Mouse (Mus musculus): Measurements from ENCODE around the gene Atp5g1. TPM values are rescaled to one million over a fixed set of nuclear protein-coding genes. Genes with fewer than 3 reads are reported as not detected.
"Not testable (repeated sequence)": the region's sequence is repeated elsewhere in the genome, so short reads cannot be mapped to it uniquely, and the experiment has no call there.

The Atp5g1 gene
- polyA plus RNA-seq, 1 experiment from 2014 or later, result 551 TPM

GRCm38 (mm10) chr11:96111751-96112150 is 36.3 kb upstream of the Atp5g1 start, which contains the start of gene Calcoco2:
Calcoco2 (minus strand) TSS chr11:96111964.
- Histone ChIP-seq H3K4me2 (ENCODE audit: low read depth) (no peak within 1 kb of the TSS), H3K36me3 (ENCODE audit: control insufficient read depth, insufficient read depth, low read length) (no peaks in the 10 kb centered on the region), H3K9me3 (ENCODE audit: control insufficient read depth, low read length) (no peaks in the 10 kb centered on the region), H3K4me3 (ENCODE audit: low read depth, low read length) (no peak within 1 kb of the TSS), H3K27me3 (ENCODE audit: control insufficient read depth, insufficient read depth, low read length) (no peaks in the 10 kb centered on the region), H3K27ac (ENCODE audit: low read depth, low read length) (no peak within 1 kb of the TSS), H3K4me1 (ENCODE audit: control insufficient read depth, insufficient read depth, low read length) (no peaks in the 10 kb centered on the region), H3K9ac (ENCODE audit: low read length) (no peak within 1 kb of the TSS)
- DNase-seq (ENCODE audit: low spot score) (no peak), ATAC-seq (ENCODE audit: insufficient read depth, low FRiP score, low TSS enrichment) (no peak)
- 43% methylated on average over 14 of the region's 14 CpGs for WGBS

- H3K4me1 ChIP-seq (ENCODE audit: control insufficient read depth, insufficient read depth, low read length); H3K36me3 ChIP-seq (ENCODE audit: control insufficient read depth, insufficient read depth, low read length); H3K4me3 ChIP-seq (ENCODE audit: low read depth, low read length); DNase-seq (ENCODE audit: low spot score); ATAC-seq (ENCODE audit: insufficient read depth, low FRiP score, low TSS enrichment); H3K9ac ChIP-seq (ENCODE audit: low read length); H3K9me3 ChIP-seq (ENCODE audit: control insufficient read depth, low read length); H3K27me3 ChIP-seq (ENCODE audit: control insufficient read depth, insufficient read depth, low read length); H3K27ac ChIP-seq (ENCODE audit: low read depth, low read length); H3K4me2 ChIP-seq (ENCODE audit: low read depth): not testable (repeated sequence)
- WGBS, result 65% methylated on average over 2 of the region's 2 CpGs
These were observed 35.5 kb upstream of the Atp5g1 start for GRCm38 (mm10) chr11:96110950-96111349.

GRCm38 (mm10) chr11:96108376-96108775 is 32.9 kb upstream of the Atp5g1 start:
- Histone ChIP-seq H3K9ac (ENCODE audit: low read length) (no peak overlapping the region), H3K36me3 (ENCODE audit: control insufficient read depth, insufficient read depth, low read length) (no peaks in the 10 kb centered on the region), H3K4me3 (ENCODE audit: low read depth, low read length) (no peak overlapping the region), H3K27ac (ENCODE audit: low read depth, low read length) (no peak overlapping the region), H3K27me3 (ENCODE audit: control insufficient read depth, insufficient read depth, low read length) (no peaks in the 10 kb centered on the region), H3K9me3 (ENCODE audit: control insufficient read depth, low read length) (no peaks in the 10 kb centered on the region), H3K4me2 (ENCODE audit: low read depth) (no peak overlapping the region), H3K4me1 (ENCODE audit: control insufficient read depth, insufficient read depth, low read length) (no peaks in the 10 kb centered on the region)
- DNase-seq (ENCODE audit: low spot score) (no peak), ATAC-seq (ENCODE audit: insufficient read depth, low FRiP score, low TSS enrichment) (no peak)
- 83% methylated on average over 1 of the region's 1 CpGs for WGBS

GRCm38 (mm10) chr11:96093361-96093760 is 17.9 kb upstream of the Atp5g1 start:
- no peaks in the 10 kb centered on the region for H3K9me3 ChIP-seq (ENCODE audit: control insufficient read depth, low read length)
- H3K4me2 ChIP-seq (ENCODE audit: low read depth), result no peak overlapping the region
- no peaks in the 10 kb centered on the region for H3K27me3 ChIP-seq (ENCODE audit: control insufficient read depth, insufficient read depth, low read length)
- no peak overlapping the region for H3K27ac ChIP-seq (ENCODE audit: low read depth, low read length)
- H3K4me3 ChIP-seq (ENCODE audit: low read depth, low read length), result no peak overlapping the region
- no peaks in the 10 kb centered on the region for H3K36me3 ChIP-seq (ENCODE audit: control insufficient read depth, insufficient read depth, low read length)
- ATAC-seq (ENCODE audit: insufficient read depth, low FRiP score, low TSS enrichment) (no peak), DNase-seq (ENCODE audit: low spot score) (peak; percentile 57)
- H3K4me1 ChIP-seq (ENCODE audit: control insufficient read depth, insufficient read depth, low read length), result no peaks in the 10 kb centered on the region
- no peak overlapping the region for H3K9ac ChIP-seq (ENCODE audit: low read length)
- 8% methylated on average over 3 of the region's 3 CpGs for WGBS

GRCm38 (mm10) chr11:96092674-96093291 is 17.3 kb upstream of the Atp5g1 start:
- ATAC-seq (ENCODE audit: insufficient read depth, low FRiP score, low TSS enrichment) (no peak), DNase-seq (ENCODE audit: low spot score) (no peak)
- WGBS, result 49% methylated on average over 7 of the region's 7 CpGs
- H3K27ac ChIP-seq (ENCODE audit: low read depth, low read length), result no peak overlapping the region
- H3K36me3 ChIP-seq (ENCODE audit: control insufficient read depth, insufficient read depth, low read length), result no peaks in the 10 kb centered on the region
- no peaks in the 10 kb centered on the region for H3K4me1 ChIP-seq (ENCODE audit: control insufficient read depth, insufficient read depth, low read length)
- no peaks in the 10 kb centered on the region for H3K27me3 ChIP-seq (ENCODE audit: control insufficient read depth, insufficient read depth, low read length)
- no peak overlapping the region for H3K9ac ChIP-seq (ENCODE audit: low read length)
- no peak overlapping the region for H3K4me3 ChIP-seq (ENCODE audit: low read depth, low read length)
- H3K4me2 ChIP-seq (ENCODE audit: low read depth), result no peak overlapping the region
- no peaks in the 10 kb centered on the region for H3K9me3 ChIP-seq (ENCODE audit: control insufficient read depth, low read length)

- H3K4me2 ChIP-seq (ENCODE audit: low read depth), result no peak overlapping the region
- no peaks in the 10 kb centered on the region for H3K27me3 ChIP-seq (ENCODE audit: control insufficient read depth, insufficient read depth, low read length)
- H3K27ac ChIP-seq (ENCODE audit: low read depth, low read length), result no peak overlapping the region
- no peak overlapping the region for H3K4me3 ChIP-seq (ENCODE audit: low read depth, low read length)
- H3K36me3 ChIP-seq (ENCODE audit: control insufficient read depth, insufficient read depth, low read length), result no peaks in the 10 kb centered on the region
- H3K9me3 ChIP-seq (ENCODE audit: control insufficient read depth, low read length), result no peaks in the 10 kb centered on the region
- H3K4me1 ChIP-seq (ENCODE audit: control insufficient read depth, insufficient read depth, low read length), result no peaks in the 10 kb centered on the region
- no peak overlapping the region for H3K9ac ChIP-seq (ENCODE audit: low read length)
- DNase-seq (ENCODE audit: low spot score), result peak; percentile 33
- WGBS, result 67% methylated on average over 2 of the region's 2 CpGs
- ATAC-seq (ENCODE audit: insufficient read depth, low FRiP score, low TSS enrichment), result no peak
These were observed 15.6 kb upstream of the Atp5g1 start for GRCm38 (mm10) chr11:96091073-96091472.

GRCm38 (mm10) chr11:96087981-96088380 is 12.5 kb upstream of the Atp5g1 start:
- DNase-seq (ENCODE audit: low spot score), result no peak
- Histone ChIP-seq H3K4me3 (ENCODE audit: low read depth, low read length) (no peak overlapping the region), H3K4me1 (ENCODE audit: control insufficient read depth, insufficient read depth, low read length) (no peaks in the 10 kb centered on the region), H3K36me3 (ENCODE audit: control insufficient read depth, insufficient read depth, low read length) (no peaks in the 10 kb centered on the region), H3K27ac (ENCODE audit: low read depth, low read length) (no peak overlapping the region), H3K9ac (ENCODE audit: low read length) (no peak overlapping the region), H3K9me3 (ENCODE audit: control insufficient read depth, low read length) (no peaks in the 10 kb centered on the region), H3K27me3 (ENCODE audit: control insufficient read depth, insufficient read depth, low read length) (no peaks in the 10 kb centered on the region), H3K4me2 (ENCODE audit: low read depth) (no peak overlapping the region)
- WGBS, result 93% methylated on average over 6 of the region's 6 CpGs
- no peak for ATAC-seq (ENCODE audit: insufficient read depth, low FRiP score, low TSS enrichment)

- Histone ChIP-seq H3K4me2 (ENCODE audit: low read depth) (no peak overlapping the region), H3K9me3 (ENCODE audit: control insufficient read depth, low read length) (no peaks in the 10 kb centered on the region), H3K9ac (ENCODE audit: low read length) (no peak overlapping the region), H3K36me3 (ENCODE audit: control insufficient read depth, insufficient read depth, low read length) (no peaks in the 10 kb centered on the region), H3K27ac (ENCODE audit: low read depth, low read length) (no peak overlapping the region), H3K27me3 (ENCODE audit: control insufficient read depth, insufficient read depth, low read length) (no peaks in the 10 kb centered on the region), H3K4me1 (ENCODE audit: control insufficient read depth, insufficient read depth, low read length) (no peaks in the 10 kb centered on the region), H3K4me3 (ENCODE audit: low read depth, low read length) (no peak overlapping the region)
- no peak for ATAC-seq (ENCODE audit: insufficient read depth, low FRiP score, low TSS enrichment)
- 66% methylated on average over 3 of the region's 3 CpGs for WGBS
- DNase-seq (ENCODE audit: low spot score), result no peak
These were observed 7.2 kb upstream of the Atp5g1 start for GRCm38 (mm10) chr11:96082682-96083081.

- DNase-seq (ENCODE audit: low spot score) (no peak), ATAC-seq (ENCODE audit: insufficient read depth, low FRiP score, low TSS enrichment) (no peak)
- H3K9me3 ChIP-seq (ENCODE audit: control insufficient read depth, low read length), result no peaks in the 10 kb centered on the region
- H3K9ac ChIP-seq (ENCODE audit: low read length), result no peak overlapping the region
- 85% methylated on average over 5 of the region's 5 CpGs for whole genome bisulfite sequencing
- H3K4me2 ChIP-seq (ENCODE audit: low read depth), result no peak overlapping the region
- H3K4me3 ChIP-seq (ENCODE audit: low read depth, low read length), result no peak overlapping the region
- no peaks in the 10 kb centered on the region for H3K4me1 ChIP-seq (ENCODE audit: control insufficient read depth, insufficient read depth, low read length)
- no peaks in the 10 kb centered on the region for H3K36me3 ChIP-seq (ENCODE audit: control insufficient read depth, insufficient read depth, low read length)
- no peak overlapping the region for H3K27ac ChIP-seq (ENCODE audit: low read depth, low read length)
- H3K27me3 ChIP-seq (ENCODE audit: control insufficient read depth, insufficient read depth, low read length), result no peaks in the 10 kb centered on the region
These were observed 5.3 kb upstream of the Atp5g1 start for GRCm38 (mm10) chr11:96080736-96081135.

Data from neural tube, embryonic 11.5 days (tissue).